In genomic region chr9:86777309-86777708, GRCm38 (mm10) we compare ENCODE assay signal across 16 mouse cellular contexts. TPM values are rescaled to one million over a fixed set of nuclear protein-coding genes. Genes with fewer than 3 reads are reported as not detected.
DNase-seq lines count a peak whose midpoint lies in the region; ATAC-seq and TF ChIP-seq lines count a peak whose summit lies in the region.
"Had no signal": no experiment of that assay in that cellular context is flagged by ENCODE, and none has a peak within 500 bp of the region (broad histone marks: within the 10 kb centered on the region; RNA-seq: fewer than 3 reads in every experiment).

No protein-coding gene starts in this region.

- WGBS in intestine, embryonic 14.5 days: 39% methylated on average over 7 of the region's 7 CpGs
- WGBS in intestine, embryonic 15.5 days: 42% methylated on average over 7 of the region's 7 CpGs
- 76% methylated on average over 7 of the region's 7 CpGs for WGBS in midbrain, embryonic 13.5 days
- WGBS in midbrain, embryonic 15.5 days: 77% methylated on average over 7 of the region's 7 CpGs

- H3K79me2 ChIP-seq in myocyte (ENCODE audit: control insufficient read depth, insufficient read depth): no peaks in the 10 kb centered on the region

- H3K4me1 ChIP-seq in intestine, embryonic 14.5 days (replicated peaks; ENCODE audit: control insufficient read depth, insufficient read depth, low read length): no peaks in the 10 kb centered on the region
- no peaks in the 10 kb centered on the region for H3K4me1 ChIP-seq in intestine, embryonic 15.5 days (replicated peaks)
- no peaks in the 10 kb centered on the region for H3K4me1 ChIP-seq in midbrain, embryonic 13.5 days (replicated peaks)
- no peaks in the 10 kb centered on the region for H3K4me1 ChIP-seq in midbrain, embryonic 15.5 days

- H3K27me3 ChIP-seq in intestine, embryonic 14.5 days (replicated peaks; ENCODE audit: control insufficient read depth, insufficient read depth, low read length): no peaks in the 10 kb centered on the region
- H3K27me3 ChIP-seq in intestine, embryonic 15.5 days (replicated peaks): no peaks in the 10 kb centered on the region
- H3K27me3 ChIP-seq in midbrain, embryonic 13.5 days: no peaks in the 10 kb centered on the region
- no peaks in the 10 kb centered on the region for H3K27me3 ChIP-seq in midbrain, embryonic 15.5 days (replicated peaks)
- H3K27me3 ChIP-seq in myocyte (ENCODE audit: control insufficient read depth, insufficient read depth, insufficient read length): no peaks in the 10 kb centered on the region
- H3K27me3 ChIP-seq: heart, embryonic 12.5 days had no signal

- DNase-seq in cerebellum, postnatal 10 days: peak; percentile 19 to 20
- no peak for DNase-seq in cerebellum, adult 11 months
- peak; percentile 48 for DNase-seq in intestine, embryonic 14.5 days (ENCODE audit: low spot score)
- DNase-seq in adrenal gland, postnatal 14 days: no peak
- DNase-seq: cerebellum, postnatal 36 days; lung, postnatal 14 days; thymus, adult 18-20 months had no signal

- no peak overlapping the region for H3K4me2 ChIP-seq in intestine, embryonic 14.5 days (ENCODE audit: low read length)
- no peak overlapping the region for H3K4me2 ChIP-seq in intestine, embryonic 15.5 days (replicated peaks)
- H3K4me2 ChIP-seq in midbrain, embryonic 13.5 days (replicated peaks): no peak overlapping the region
- no peak overlapping the region for H3K4me2 ChIP-seq in midbrain, embryonic 15.5 days
- no peak overlapping the region for H3K4me2 ChIP-seq in myocyte (ENCODE audit: low read depth)
- H3K4me2 ChIP-seq: heart, embryonic 12.5 days had no signal

- no peaks in the 10 kb centered on the region for H3K36me3 ChIP-seq in intestine, embryonic 14.5 days (ENCODE audit: control insufficient read depth, insufficient read depth, low read length)
- H3K36me3 ChIP-seq in intestine, embryonic 15.5 days: no peaks in the 10 kb centered on the region
- peaks cover 58% of the 10 kb centered on the region for H3K36me3 ChIP-seq in midbrain, embryonic 13.5 days
- H3K36me3 ChIP-seq in midbrain, embryonic 15.5 days (replicated peaks): peaks cover 39% of the 10 kb centered on the region
- no peaks in the 10 kb centered on the region for H3K36me3 ChIP-seq in myocyte (ENCODE audit: control insufficient read depth, insufficient read depth)
- H3K36me3 ChIP-seq: G1E had no signal

- H3ac ChIP-seq in myocyte (ENCODE audit: control insufficient read depth, insufficient read length): no peak overlapping the region

- H3K9me3 ChIP-seq in intestine, embryonic 14.5 days (ENCODE audit: control insufficient read depth, low read length): no peaks in the 10 kb centered on the region
- H3K9me3 ChIP-seq in intestine, embryonic 15.5 days: no peaks in the 10 kb centered on the region
- H3K9me3 ChIP-seq in midbrain, embryonic 13.5 days: no peaks in the 10 kb centered on the region
- H3K9me3 ChIP-seq in midbrain, embryonic 15.5 days: no peaks in the 10 kb centered on the region
- H3K9me3 ChIP-seq: G1E; heart, embryonic 12.5 days had no signal

- H3K4me3 ChIP-seq in intestine, embryonic 14.5 days (ENCODE audit: low read depth, low read length): no peak overlapping the region
- H3K4me3 ChIP-seq in intestine, embryonic 15.5 days (replicated peaks): no peak overlapping the region
- no peak overlapping the region for H3K4me3 ChIP-seq in midbrain, embryonic 13.5 days (replicated peaks)
- H3K4me3 ChIP-seq in midbrain, embryonic 15.5 days: no peak overlapping the region
- H3K4me3 ChIP-seq in myocyte: no peak overlapping the region
- H3K4me3 ChIP-seq: heart, embryonic 12.5 days had no signal

- no peak overlapping the region for H3K9ac ChIP-seq in intestine, embryonic 14.5 days (ENCODE audit: low read length)
- H3K9ac ChIP-seq in intestine, embryonic 15.5 days: no peak overlapping the region
- no peak overlapping the region for H3K9ac ChIP-seq in midbrain, embryonic 13.5 days (replicated peaks)
- no peak overlapping the region for H3K9ac ChIP-seq in midbrain, embryonic 15.5 days
- H3K9ac ChIP-seq: heart, embryonic 12.5 days had no signal

- TF ChIP-seq POLR2A in myocyte (IDR thresholded peaks at IDR 0.05; ENCODE audit: insufficient read length, low read depth): no peak

- H3K27ac ChIP-seq in intestine, embryonic 14.5 days (ENCODE audit: low read depth): no peak overlapping the region
- no peak overlapping the region for H3K27ac ChIP-seq in intestine, embryonic 15.5 days
- no peak overlapping the region for H3K27ac ChIP-seq in midbrain, embryonic 13.5 days
- no peak overlapping the region for H3K27ac ChIP-seq in midbrain, embryonic 15.5 days
- H3K27ac ChIP-seq: kidney, postnatal 0 days had no signal

- ATAC-seq in intestine, embryonic 14.5 days (replicated peaks; ENCODE audit: low FRiP score, low TSS enrichment, low read depth): 0 out of 2 replicates have a peak, but pooled peaks have one; percentile 19
- no peak for ATAC-seq in intestine, embryonic 15.5 days
- ATAC-seq in midbrain, embryonic 13.5 days: 0 out of 2 replicates have a peak, but pooled peaks have one; percentile 43
- no peak for ATAC-seq in midbrain, embryonic 15.5 days (replicated peaks)
- ATAC-seq: CD4-positive, CD25-positive, alpha-beta regulatory T cell, adult 4 months had no signal

TF ChIP-seq in myocyte, 11 proteins besides CTCF, POLR2A, EP300 and RAD21:
- TF ChIP-seq SRF (IDR thresholded peaks at IDR 0.05; ENCODE audit: control insufficient read depth, insufficient read length, low read depth) (no peak), TCF3 (IDR thresholded peaks at IDR 0.05; ENCODE audit: insufficient read length, low read depth) (no peak), MYOG (IDR thresholded peaks at IDR 0.05; ENCODE audit: control insufficient read depth in 1 of 3, insufficient read depth in 1 of 3, insufficient read length in 2 of 3, low read depth in 2 of 3) (peak in 2 of 3 experiments; percentile 36 to 70), POLR2AphosphoS2 (IDR thresholded peaks at IDR 0.05; ENCODE audit: insufficient read length, low read depth) (no peak), MYOD1 (IDR thresholded peaks at IDR 0.05; ENCODE audit: control insufficient read depth in 1 of 3, insufficient read length in 2 of 3, low read depth in 2 of 3) (peak in 1 of 3 experiments; percentile 63), CEBPB (IDR thresholded peaks at IDR 0.05; ENCODE audit: insufficient read depth, poor library complexity, severe bottlenecking) (no peak), REST (IDR thresholded peaks at IDR 0.05; ENCODE audit: insufficient read depth, insufficient read length) (no peak), USF1 (IDR thresholded peaks at IDR 0.05; ENCODE audit: low read depth) (no peak), MAX (IDR thresholded peaks at IDR 0.05; ENCODE audit: low read depth) (no peak), TCF12 (IDR thresholded peaks at IDR 0.05; ENCODE audit: insufficient read depth, poor library complexity, severe bottlenecking) (no peak), E2F4 (IDR thresholded peaks at IDR 0.05; ENCODE audit: insufficient read depth) (no peak)

RNA-seq across cellular contexts. Expression of gene Prss35, which starts 33.9 kb away (rescaled TPM):
- polyA plus RNA-seq in intestine, embryonic 14.5 days (2014; fragmentation: Nextera tagmentation; extraction: Ambion mirVana): 9.6 and 9.7 TPM in 2 replicates
- 14.3 and 16.4 TPM in 2 replicates for polyA plus RNA-seq in intestine, embryonic 15.5 days (2015; fragmentation: Nextera tagmentation; extraction: Ambion mirVana)
- 1.4 and 1.7 TPM in 2 replicates for polyA plus RNA-seq in midbrain, embryonic 13.5 days (2015; fragmentation: Nextera tagmentation; extraction: Ambion mirVana)
- polyA plus RNA-seq in midbrain, embryonic 15.5 days (2015; fragmentation: Nextera tagmentation; extraction: Ambion mirVana): 4.3 and 4.8 TPM in 2 replicates
- polyA plus RNA-seq in myocyte (2012; fragmentation: generic; extraction: Trizol): 0.05 TPM
- total RNA-seq in adrenal gland, postnatal 14 days (2021): 164 and 178 TPM in 2 replicates
- total RNA-seq: megakaryocyte-erythroid progenitor cell, adult 5-6 weeks had no signal
- polyA plus RNA-seq: CD4-positive, CD25-positive, alpha-beta regulatory T cell, adult 4 months; G1E had no signal

Comparison
In these comparisons a context has a peak if more than half of its experiments do, and no peak if none do; other contexts are left out.
1. DNase-seq: peak in cerebellum, postnatal 10 days (2 of 2) and intestine, embryonic 14.5 days (single experiment); none in cerebellum, adult 11 months (single experiment) and adrenal gland, postnatal 14 days (single experiment).
2. ATAC-seq: peak in intestine, embryonic 14.5 days (single experiment) and midbrain, embryonic 13.5 days (single experiment); none in intestine, embryonic 15.5 days (single experiment) and midbrain, embryonic 15.5 days (single experiment).